Mouse (Mus musculus): ENCODE data around the gene Ubqln4. TPM values are rescaled to one million over a fixed set of nuclear protein-coding genes. Genes with fewer than 3 reads are reported as not detected.
"Not testable (repeated sequence)": the region's sequence is repeated elsewhere in the genome, so short reads cannot be mapped to it uniquely, and the experiment has no call there.

Gene Ubqln4
- polyA plus RNA-seq, 1 experiment from 2014 or later: 43.5 TPM

DNA sequence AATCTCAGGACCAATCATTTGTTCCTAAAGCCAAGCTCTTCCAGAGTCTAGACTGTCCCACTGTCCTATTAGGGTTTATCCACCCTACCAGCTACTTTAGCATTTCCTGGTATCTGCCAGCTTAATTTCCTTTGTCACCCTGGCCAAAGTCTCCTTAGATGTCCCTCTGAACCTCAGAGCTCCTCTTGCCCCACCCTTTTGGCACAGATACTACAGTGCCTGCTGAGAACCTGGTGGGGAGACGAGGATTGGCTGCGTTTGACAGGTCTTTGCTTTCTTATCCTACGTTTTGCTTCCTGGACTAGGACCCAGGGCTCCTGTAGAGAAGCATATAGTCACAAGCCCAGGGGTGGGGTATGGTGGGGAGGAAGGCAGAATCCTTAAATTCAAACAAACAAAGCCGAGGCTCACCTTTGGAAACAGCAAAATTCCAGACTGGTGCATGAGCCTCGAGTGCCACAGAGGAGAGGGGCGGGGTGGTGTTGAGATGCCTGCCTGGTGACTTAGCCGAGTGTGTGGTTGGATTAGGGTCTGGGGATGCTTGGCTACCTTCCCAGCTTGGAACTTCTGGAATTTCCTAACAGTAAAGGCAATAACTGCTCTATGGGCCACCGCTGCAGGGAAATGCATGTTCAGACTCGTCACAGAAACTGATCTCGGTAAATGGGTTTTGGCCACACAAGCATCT is 40.5 kb downstream of the Ubqln4 start:
- Histone ChIP-seq H3K9me3 (replicated peaks) (no peaks in the 10 kb centered on the region), H3K27me3 (no peaks in the 10 kb centered on the region), H3K4me2 (no peak overlapping the region), H3K27ac (no peak overlapping the region), H3K36me3 (ENCODE audit: poor library complexity, severe bottlenecking) (peaks cover 4% of the 10 kb centered on the region; the same call in 1 of the 2 replicates), H3K4me3 (no peak overlapping the region), H3K9ac (no peak overlapping the region), H3K4me1 (0 out of 2 replicates have a peak, but pooled peaks cover 8% of the 10 kb centered on the region)
- no peak for ATAC-seq
- WGBS: 69% methylated on average over 10 of the region's 10 CpGs

DNA sequence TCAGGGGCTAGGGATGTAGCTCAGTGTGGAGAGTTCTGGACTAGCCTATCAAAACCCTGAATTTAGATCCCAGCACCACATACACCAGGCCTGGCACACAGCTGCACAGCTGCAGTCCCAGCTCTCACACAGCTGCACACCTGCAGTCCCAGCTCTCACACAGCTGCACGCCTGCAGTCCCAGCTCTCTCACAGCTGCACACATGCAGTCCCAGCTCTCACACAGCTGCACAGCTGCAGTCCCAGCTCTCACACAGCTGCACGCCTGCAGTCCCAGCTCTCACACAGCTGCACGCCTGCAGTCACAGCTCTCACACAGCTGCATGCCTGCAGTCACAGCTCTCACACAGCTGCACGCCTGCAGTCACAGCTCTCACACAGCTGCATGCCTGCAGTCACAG is 43.0 kb downstream of the Ubqln4 start:
- ATAC-seq; H3K27me3 ChIP-seq; H3K27ac ChIP-seq; H3K9me3 ChIP-seq (replicated peaks); H3K36me3 ChIP-seq (ENCODE audit: poor library complexity, severe bottlenecking); H3K4me1 ChIP-seq; H3K4me3 ChIP-seq; H3K9ac ChIP-seq; H3K4me2 ChIP-seq: not testable (repeated sequence)
- 79% methylated on average over 4 of the region's 4 CpGs for WGBS

DNA sequence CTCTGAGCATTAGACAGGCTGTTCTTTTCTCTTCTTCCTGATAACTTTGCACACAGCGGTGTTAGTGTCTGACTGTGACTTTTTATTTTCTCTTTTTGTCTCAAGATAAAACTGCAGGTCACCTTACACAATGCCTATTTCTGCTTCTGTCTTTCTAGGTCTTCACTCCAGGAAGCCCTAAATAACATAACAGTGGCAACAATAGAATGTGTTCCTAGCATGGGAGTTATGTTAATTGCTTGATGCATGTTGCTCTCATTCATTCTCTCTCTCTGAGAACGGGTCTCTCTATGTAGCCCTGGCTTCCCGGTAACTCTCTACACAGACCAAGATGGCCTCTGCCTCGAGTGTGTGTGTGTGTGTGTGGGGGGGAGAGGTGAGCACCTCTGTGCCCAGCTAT is 48.9 kb downstream of the Ubqln4 start:
- H3K27me3 ChIP-seq: 0 out of 2 replicates have a peak, but pooled peaks cover 2% of the 10 kb centered on the region
- no peak overlapping the region for H3K9ac ChIP-seq
- H3K4me1 ChIP-seq: peaks cover 5% of the 10 kb centered on the region
- no peaks in the 10 kb centered on the region for H3K9me3 ChIP-seq (replicated peaks)
- ATAC-seq: no peak
- H3K27ac ChIP-seq: no peak overlapping the region
- no peak overlapping the region for H3K4me3 ChIP-seq
- 75% methylated on average over 4 of the region's 4 CpGs for WGBS
- H3K4me2 ChIP-seq: no peak overlapping the region
- no peaks in the 10 kb centered on the region for H3K36me3 ChIP-seq (ENCODE audit: poor library complexity, severe bottlenecking)

DNA sequence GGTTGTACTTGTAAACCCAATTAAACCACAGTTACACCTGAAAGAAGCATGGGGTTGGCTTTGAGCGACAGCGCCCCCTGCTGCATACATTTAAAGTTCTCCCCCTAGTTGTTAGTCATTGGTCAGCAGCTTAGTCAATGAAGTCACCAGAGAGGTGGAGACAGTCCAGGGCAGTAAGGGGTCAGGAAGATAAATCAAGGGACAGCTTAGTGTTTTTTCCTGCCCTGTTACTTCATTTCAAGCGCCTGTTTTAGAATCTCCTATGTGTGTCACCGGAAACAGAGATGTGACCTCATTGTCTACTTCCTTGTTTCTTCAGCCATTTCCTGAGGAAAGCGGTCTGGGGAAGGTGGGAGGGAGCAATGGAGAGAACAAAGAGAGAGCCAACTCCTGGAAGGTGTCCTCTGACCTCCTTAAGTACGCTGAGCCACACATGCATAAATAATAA is 50.2 kb downstream of the Ubqln4 start:
- peaks cover 12% of the 10 kb centered on the region for H3K4me1 ChIP-seq
- 33% methylated on average over 6 of the region's 6 CpGs for WGBS
- no peak overlapping the region for H3K4me3 ChIP-seq
- H3K9ac ChIP-seq: no peak overlapping the region
- no peaks in the 10 kb centered on the region for H3K9me3 ChIP-seq (replicated peaks)
- no peak for ATAC-seq
- H3K27me3 ChIP-seq: 0 out of 2 replicates have a peak, but pooled peaks cover 2% of the 10 kb centered on the region
- H3K4me2 ChIP-seq: no peak overlapping the region
- no peak overlapping the region for H3K27ac ChIP-seq
- no peaks in the 10 kb centered on the region for H3K36me3 ChIP-seq (ENCODE audit: poor library complexity, severe bottlenecking)

DNA sequence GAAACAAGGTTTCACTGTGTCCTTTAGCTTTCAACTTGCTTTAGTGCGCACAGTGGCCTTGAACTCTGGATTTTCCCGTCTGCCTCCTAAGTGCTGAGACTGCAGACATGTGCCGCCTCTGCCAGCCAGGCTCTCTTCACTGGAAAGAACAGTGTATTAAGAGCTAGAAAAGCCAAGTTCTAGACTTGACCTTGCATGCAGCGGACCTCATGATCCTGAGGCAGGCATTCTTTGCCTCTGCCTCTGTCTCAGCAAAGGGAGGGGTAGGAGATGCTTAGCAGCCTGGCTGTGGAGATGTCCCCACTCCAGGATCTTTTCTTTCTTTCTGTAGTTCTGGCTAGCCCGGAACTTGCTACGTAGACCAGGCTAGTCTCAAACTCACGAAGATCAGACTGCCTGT is 51.3 kb downstream of the Ubqln4 start:
- Histone ChIP-seq H3K4me2 (no peak overlapping the region), H3K27me3 (0 out of 2 replicates have a peak, but pooled peaks cover 2% of the 10 kb centered on the region), H3K27ac (no peak overlapping the region), H3K4me3 (no peak overlapping the region), H3K36me3 (ENCODE audit: poor library complexity, severe bottlenecking) (no peaks in the 10 kb centered on the region), H3K9ac (no peak overlapping the region), H3K9me3 (replicated peaks) (no peaks in the 10 kb centered on the region), H3K4me1 (peaks cover 12% of the 10 kb centered on the region)
- WGBS: 92% methylated on average over 7 of the region's 7 CpGs
- no peak for ATAC-seq

DNA sequence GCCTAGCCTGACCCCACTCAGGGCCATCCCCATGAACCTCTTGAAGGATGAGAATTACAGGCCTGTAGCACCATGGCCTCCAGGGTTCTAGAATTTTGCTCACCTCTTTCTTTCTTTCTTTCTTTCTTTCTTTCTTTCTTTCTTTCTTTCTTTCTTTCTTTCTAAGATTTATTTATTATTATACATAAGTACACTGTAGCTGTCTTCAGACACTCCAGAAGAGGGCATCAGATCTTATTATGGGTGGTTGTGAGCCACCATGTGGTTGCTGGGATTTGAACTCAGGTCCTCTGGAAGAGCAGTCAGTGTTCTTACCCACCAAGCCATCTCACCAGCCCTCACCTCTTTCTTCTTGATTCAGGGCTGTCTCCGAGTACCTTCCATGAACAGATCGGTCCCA is 52.1 kb downstream of the Ubqln4 start, which contains the start of gene Arhgef2:
Gene Arhgef2, plus strand, starts transcription at position 301 of the 400 bp plus-strand sequence.
- ATAC-seq, H3K4me3 ChIP-seq: not testable (repeated sequence)

DNA sequence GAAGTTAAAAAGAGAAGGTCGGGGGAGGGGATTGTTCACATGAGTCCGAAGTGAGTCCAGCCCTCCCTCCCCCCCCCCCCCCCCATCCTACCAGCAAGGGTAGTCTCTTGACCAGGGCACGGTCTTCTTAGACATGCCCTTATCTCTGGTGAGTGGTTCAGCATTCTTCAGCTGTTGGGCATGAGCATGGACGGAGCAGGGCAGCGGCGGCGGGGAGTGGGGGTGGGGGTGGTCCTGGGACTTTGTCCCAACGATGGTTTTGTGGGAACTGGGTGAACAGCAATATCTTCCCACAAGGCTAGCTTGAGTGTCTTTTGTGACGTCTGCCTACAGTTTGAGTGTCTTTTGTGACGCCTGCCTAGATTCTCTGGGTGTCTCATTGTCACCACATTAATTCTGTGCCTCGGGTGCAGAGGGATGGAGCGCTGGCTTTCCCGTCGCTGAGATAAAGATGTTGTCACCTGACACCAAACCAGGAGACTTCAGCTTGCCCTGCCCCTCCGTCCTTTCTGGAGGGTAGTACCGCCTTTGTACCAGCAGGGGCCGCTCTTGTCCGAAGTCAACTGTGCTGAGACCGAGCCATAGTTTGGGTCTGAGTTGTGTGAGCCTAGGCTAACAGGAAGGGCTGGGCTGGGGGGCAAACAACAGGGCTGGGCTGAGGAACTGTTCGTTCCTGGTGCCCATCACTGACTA is 53.7 kb downstream of the Ubqln4 start:
- no peaks in the 10 kb centered on the region for H3K36me3 ChIP-seq (ENCODE audit: poor library complexity, severe bottlenecking)
- H3K27ac ChIP-seq: no peak overlapping the region
- H3K9ac ChIP-seq: peak overlapping the region; percentile 60
- peak overlapping the region; percentile 60 for H3K4me2 ChIP-seq
- WGBS: under 1% methylated on average over 19 of the region's 20 CpGs
- H3K4me1 ChIP-seq: peaks cover 12% of the 10 kb centered on the region
- ATAC-seq: peak; percentile 92
- H3K4me3 ChIP-seq: peak overlapping the region; percentile 27
- H3K9me3 ChIP-seq (replicated peaks): no peaks in the 10 kb centered on the region
- H3K27me3 ChIP-seq: 0 out of 2 replicates have a peak, but pooled peaks cover 2% of the 10 kb centered on the region

More for the DNA sequence above, 52.1 kb downstream of the Ubqln4 start, which contains the start of gene Arhgef2:
- H3K36me3 ChIP-seq (ENCODE audit: poor library complexity, severe bottlenecking); H3K27ac ChIP-seq; H3K9me3 ChIP-seq (replicated peaks); H3K27me3 ChIP-seq: not testable (repeated sequence)
- peaks cover 12% of the 10 kb centered on the region for H3K4me1 ChIP-seq
- H3K4me2 ChIP-seq: peak within 1 kb of the TSS; percentile 60
- 95% methylated on average over 2 of the region's 2 CpGs for WGBS
- H3K9ac ChIP-seq: 0 out of 2 replicates have a peak within 1 kb of the TSS, but pooled peaks have one; percentile 60

DNA sequence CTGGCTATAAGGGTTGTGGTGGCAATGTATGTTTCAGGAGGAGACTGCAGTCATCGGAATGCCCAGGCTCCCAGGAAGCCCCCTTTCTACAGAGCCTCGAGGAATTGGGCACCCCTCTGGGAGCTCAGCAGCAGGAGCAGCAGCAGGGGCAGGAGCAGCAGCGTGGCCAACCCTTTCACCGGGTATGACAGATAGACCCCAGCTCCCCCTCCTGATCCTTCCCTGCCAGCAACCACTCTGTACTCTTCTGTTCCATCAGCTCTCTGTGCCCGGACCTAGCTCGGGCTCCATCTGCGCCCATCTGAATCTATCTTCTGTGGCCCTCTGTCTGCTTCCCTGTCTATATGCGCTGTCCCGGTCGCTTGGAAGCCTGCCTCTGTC is 54.2 kb downstream of the Ubqln4 start:
- Histone ChIP-seq H3K9ac (peak overlapping the region; percentile 41), H3K4me2 (peak overlapping the region; percentile 60), H3K9me3 (replicated peaks) (no peaks in the 10 kb centered on the region), H3K4me3 (peak overlapping the region; percentile 27), H3K27ac (no peak overlapping the region), H3K36me3 (ENCODE audit: poor library complexity, severe bottlenecking) (no peaks in the 10 kb centered on the region), H3K4me1 (peaks cover 12% of the 10 kb centered on the region), H3K27me3 (0 out of 2 replicates have a peak, but pooled peaks cover 2% of the 10 kb centered on the region)
- no peak; the same call in 1 of the 2 replicates for ATAC-seq
- WGBS: 10% methylated on average over 10 of the region's 10 CpGs

DNA sequence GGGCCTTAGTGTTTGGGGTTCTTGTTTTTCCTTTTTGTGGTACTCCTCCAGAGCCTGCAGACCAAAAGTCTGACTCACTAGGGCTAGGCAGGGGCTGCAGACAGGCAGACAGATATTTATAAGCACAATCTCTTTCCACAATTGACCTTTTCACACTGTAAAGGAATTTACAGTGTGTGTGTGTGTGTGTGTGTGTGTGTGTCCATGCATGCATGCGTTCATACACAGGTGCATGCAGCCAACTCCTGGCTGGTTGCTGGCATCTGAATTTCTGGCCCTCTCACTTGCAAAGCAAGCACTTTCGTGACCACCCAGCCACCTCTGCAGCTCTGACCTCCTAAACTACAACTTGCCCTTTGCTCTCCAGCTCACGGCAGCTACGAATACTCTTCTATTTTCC is 55.5 kb downstream of the Ubqln4 start:
- Histone ChIP-seq H3K4me2 (no peak overlapping the region), H3K4me3 (no peak overlapping the region), H3K27ac (no peak overlapping the region), H3K36me3 (ENCODE audit: poor library complexity, severe bottlenecking) (no peaks in the 10 kb centered on the region), H3K9me3 (replicated peaks) (no peaks in the 10 kb centered on the region), H3K4me1 (peaks cover 12% of the 10 kb centered on the region), H3K9ac (no peak overlapping the region), H3K27me3 (0 out of 2 replicates have a peak, but pooled peaks cover 2% of the 10 kb centered on the region)
- WGBS: 86% methylated on average over 4 of the region's 4 CpGs
- ATAC-seq: no peak

DNA sequence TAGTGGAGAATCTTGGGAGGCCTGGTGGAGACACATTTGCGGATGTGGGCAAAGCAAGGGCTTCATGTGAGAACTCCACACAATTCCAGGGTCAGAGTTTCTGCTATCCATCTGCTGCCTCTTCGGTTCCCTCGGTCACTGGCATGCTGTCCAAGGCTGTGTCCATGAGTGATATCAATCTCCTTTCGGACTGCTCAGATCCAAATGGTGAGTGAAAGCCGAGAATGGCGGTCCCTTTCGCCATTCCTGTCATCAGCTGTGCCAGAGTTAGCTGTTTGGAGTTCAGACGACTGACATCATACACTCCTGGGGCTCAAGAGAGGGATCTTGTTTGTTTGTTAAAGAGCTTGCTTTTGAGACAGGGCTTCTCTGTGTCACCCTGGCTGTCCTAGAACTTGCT is 60.9 kb downstream of the Ubqln4 start:
- H3K4me2 ChIP-seq: no peak overlapping the region
- WGBS: 77% methylated on average over 8 of the region's 8 CpGs
- peaks cover 10% of the 10 kb centered on the region for H3K4me1 ChIP-seq
- H3K36me3 ChIP-seq (ENCODE audit: poor library complexity, severe bottlenecking): no peaks in the 10 kb centered on the region
- no peak overlapping the region for H3K9ac ChIP-seq
- H3K27ac ChIP-seq: no peak overlapping the region
- ATAC-seq: no peak
- H3K27me3 ChIP-seq: no peaks in the 10 kb centered on the region
- no peaks in the 10 kb centered on the region for H3K9me3 ChIP-seq (replicated peaks)
- no peak overlapping the region for H3K4me3 ChIP-seq

DNA sequence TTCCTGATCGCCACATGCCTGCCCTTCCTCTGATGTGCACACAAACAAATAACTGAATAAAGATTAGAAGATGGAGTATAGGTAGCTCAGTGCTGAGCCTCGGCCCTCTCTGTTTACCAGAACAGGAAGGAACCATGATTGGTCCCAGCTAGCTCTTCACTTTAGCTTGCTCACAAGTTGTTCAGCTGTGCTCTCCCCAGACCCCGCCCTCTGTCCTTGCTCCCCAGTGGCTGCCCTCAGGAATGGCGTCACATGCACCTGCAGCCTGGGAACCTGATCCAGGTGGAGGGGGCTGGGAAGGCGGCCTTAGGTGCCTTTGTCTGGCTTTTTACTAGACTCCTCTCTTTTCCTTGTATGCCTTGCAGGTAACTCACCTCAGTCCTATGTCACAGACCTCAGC is 61.6 kb downstream of the Ubqln4 start:
- H3K4me1 ChIP-seq: peaks cover 13% of the 10 kb centered on the region
- no peak overlapping the region for H3K4me3 ChIP-seq
- H3K9me3 ChIP-seq (replicated peaks): no peaks in the 10 kb centered on the region
- no peak for ATAC-seq
- H3K27me3 ChIP-seq: no peaks in the 10 kb centered on the region
- H3K27ac ChIP-seq: no peak overlapping the region
- H3K4me2 ChIP-seq: no peak overlapping the region
- no peaks in the 10 kb centered on the region for H3K36me3 ChIP-seq (ENCODE audit: poor library complexity, severe bottlenecking)
- 71% methylated on average over 5 of the region's 5 CpGs for WGBS
- H3K9ac ChIP-seq: no peak overlapping the region

DNA sequence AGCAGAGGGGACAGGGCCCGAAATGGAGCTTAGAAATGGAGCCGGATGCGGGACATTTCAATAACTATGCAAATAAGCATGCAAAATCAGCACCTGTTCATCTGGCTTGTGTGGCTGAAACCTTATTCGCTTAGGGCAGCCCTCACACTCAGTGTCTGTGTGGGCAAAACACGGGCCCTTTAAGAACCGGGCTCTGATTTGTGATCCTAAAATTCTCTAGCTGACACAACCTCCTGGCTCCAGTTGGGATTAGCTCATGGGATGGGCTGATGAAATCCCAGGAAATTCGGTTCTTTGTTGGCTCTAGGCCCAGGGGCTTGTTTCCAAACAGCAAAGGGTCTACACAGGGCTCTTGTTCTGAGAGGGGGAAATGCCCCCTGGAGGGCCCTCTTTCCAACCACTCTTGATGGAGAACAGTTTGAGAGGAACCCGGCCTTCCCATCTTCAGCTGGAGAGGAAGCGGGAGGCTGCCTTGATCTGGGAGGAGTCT is 62.4 kb downstream of the Ubqln4 start:
- peak; percentile 25; the same call in 1 of the 2 replicates for ATAC-seq
- Histone ChIP-seq H3K4me1 (peaks cover 19% of the 10 kb centered on the region), H3K9ac (0 out of 2 replicates have a peak overlapping the region, but pooled peaks have one; percentile 8), H3K9me3 (replicated peaks) (no peaks in the 10 kb centered on the region), H3K27ac (no peak overlapping the region), H3K4me3 (no peak overlapping the region), H3K4me2 (no peak overlapping the region), H3K36me3 (ENCODE audit: poor library complexity, severe bottlenecking) (no peaks in the 10 kb centered on the region), H3K27me3 (no peaks in the 10 kb centered on the region)
- WGBS: 49% methylated on average over 9 of the region's 9 CpGs
